Mouse (Mus musculus) lung, adult 18-20 months (tissue): Measurements from ENCODE around the gene Gm826.
A peak's percentile ranks its signal among the peaks of the same experiment; 100 is the strongest.

Source experiments
- DNase-seq, 2 experiments: peaks; one replicate each; pipeline ENCODE4 v3.0.0; 2022; ENCODE audit warnings: mixed read lengths in 2 of 2

Gene Gm826

GRCm38 (mm10) chr2:160353581-160353980, 19.6 kb upstream of the Gm826 start:
- peak; percentile 13 to 38 for DNase-seq

DNA sequence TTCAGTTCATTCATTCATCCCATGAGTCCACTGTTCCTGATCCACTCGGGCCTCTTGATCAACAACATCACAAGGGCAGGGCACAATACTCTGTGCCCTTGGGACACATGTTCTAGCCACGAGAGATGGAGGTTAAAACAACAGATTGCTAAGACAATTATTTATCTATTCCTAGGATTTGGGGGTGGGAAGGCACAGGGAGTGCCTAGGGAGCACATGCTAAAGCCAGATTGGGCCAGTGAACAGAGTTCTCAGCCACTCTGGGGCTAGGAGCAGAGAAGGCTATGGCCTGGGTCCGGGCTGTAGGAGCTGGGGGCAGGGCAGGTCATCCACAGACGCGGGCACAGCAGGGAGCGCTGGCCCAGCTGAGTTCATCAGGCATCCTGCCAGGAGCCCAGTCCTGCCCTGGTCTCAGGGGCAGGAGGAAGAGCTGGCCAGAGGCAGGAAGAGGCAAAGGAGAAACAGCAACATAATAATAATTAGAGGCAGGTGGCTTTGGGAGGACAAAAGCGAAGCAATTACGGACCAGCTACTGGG, 17.1 kb upstream of the Gm826 start:
- peak; percentile 17 to 25 for DNase-seq

DNA sequence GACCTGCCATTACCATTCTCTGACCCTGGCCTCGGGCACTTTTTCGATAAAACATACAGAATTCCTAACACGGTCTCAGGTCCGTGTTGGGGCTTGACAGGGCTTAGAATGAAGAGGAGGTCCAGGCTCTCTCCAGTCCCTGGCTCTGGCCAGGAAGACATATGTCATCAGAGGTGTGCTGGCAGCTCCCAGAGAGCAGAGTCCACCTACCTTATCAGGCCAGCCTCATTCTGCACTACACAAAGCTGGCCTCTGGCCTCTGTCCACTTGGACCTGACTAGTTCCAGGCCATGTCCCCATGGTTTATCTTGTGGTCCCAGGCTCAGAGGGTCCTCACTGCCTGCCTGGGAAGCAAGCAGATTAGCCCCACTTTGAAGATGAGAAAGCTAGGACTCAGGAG, 15.6 kb upstream of the Gm826 start:
- DNase-seq, result no peak

DNA sequence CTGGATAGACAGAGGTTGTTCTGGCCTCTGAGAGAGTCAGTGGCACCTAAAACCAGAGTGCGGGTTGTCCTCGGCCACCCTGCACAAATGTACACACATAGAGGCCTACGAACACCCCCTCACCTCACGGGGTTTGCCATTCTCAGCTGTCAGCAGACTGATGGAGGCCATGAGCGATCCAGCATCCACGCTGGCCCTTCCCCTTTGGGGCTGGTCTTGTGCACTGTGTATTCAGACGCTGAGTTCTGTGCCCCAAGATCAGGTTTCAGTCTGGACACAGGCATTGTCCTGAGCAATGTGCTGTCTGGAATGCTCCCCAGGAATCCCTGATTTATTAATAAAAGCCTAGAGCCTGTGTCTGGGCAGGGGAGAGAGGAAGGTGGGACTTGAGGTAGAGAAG, 14.8 kb upstream of the Gm826 start:
- no peak for DNase-seq

GRCm38 (mm10) chr2:160348072-160348604, 14.2 kb upstream of the Gm826 start:
- no peak for DNase-seq

- DNase-seq, result no peak
Observed at GRCm38 (mm10) chr2:160345644-160346043, 11.7 kb upstream of the Gm826 start.

- no peak for DNase-seq
Observed at GRCm38 (mm10) chr2:160340121-160340520, 6.2 kb upstream of the Gm826 start.

DNA sequence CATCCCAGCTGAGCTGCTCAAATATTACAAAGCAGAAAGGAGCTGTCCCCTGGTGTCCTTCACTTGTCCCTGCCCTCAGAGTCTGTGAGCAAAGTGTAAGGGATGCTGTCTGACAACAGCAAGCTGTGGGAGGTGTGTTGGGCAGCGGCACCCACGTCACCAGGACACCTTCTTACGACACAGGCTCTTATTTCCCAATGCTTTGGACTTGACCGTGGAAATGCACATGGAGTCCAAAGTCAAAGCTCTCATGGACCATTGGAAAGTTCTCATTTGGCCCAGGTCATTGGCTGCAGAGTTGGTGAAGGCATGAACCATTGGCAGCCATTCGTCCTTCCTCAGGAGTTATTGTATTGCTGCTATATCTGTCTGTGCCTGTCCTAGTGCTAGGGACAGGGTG, 5.6 kb upstream of the Gm826 start:
- no peak for DNase-seq

- no peak for DNase-seq
Observed at GRCm38 (mm10) chr2:160336053-160336452, 2.1 kb upstream of the Gm826 start.

DNA sequence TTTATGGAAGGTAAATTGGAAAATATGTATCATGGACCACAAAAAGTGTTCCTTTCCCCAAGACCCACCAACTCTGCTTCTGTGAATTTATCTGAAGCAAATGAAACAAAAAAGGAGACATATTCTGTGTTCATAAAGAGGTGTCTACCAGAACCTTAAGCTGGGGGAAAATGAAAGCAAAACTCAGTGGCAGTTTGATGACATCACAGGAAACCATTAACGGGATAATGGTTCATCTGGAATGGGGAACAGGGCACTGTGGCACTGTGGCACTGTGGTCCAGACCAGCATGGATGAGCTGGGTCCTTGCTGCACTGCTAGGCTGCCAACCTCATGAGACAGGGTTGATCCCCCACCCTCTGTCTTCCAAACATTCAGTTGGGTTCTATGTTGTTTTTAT, 1.1 kb upstream of the Gm826 start:
- peak in 1 of 2 experiments; percentile 24 for DNase-seq

DNA sequence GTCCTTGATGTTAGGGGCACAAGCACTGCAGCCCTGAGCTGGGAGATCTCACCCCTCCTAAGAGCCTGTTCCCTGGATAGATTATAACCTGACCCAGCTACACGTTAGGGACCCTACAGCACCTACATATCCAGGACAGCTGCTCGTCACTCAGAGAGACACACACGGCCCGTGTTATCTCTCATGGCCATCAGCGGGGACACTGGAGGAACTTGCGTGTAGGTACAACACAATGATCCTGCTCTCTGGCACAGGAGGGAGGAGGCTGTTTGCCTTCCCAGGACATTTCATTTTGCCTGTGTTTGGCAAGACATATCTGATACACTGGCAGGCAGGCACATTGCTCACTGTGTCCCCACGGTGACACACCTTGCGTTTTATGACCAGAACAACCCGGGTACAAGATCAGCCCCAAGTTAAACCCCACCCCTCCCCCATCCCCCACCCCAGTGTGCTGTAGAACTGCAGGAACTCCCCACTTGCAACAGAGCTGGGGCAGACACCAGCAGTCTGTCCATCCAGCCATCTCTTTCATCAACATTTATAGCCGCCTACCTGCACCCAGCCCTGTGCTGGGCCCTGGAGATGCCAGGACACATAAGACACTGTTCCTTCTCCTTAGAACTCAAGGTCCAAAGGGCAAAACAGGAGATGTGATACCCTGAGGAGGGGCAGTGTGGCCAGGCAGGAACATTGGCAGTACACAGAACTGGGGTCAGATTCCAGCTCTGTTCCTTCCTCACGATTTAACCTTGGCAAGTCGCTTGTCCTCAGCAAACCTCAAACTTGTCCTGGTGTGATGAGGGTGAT, 1.2 kb downstream of the Gm826 start:
- no peak for DNase-seq

DNA sequence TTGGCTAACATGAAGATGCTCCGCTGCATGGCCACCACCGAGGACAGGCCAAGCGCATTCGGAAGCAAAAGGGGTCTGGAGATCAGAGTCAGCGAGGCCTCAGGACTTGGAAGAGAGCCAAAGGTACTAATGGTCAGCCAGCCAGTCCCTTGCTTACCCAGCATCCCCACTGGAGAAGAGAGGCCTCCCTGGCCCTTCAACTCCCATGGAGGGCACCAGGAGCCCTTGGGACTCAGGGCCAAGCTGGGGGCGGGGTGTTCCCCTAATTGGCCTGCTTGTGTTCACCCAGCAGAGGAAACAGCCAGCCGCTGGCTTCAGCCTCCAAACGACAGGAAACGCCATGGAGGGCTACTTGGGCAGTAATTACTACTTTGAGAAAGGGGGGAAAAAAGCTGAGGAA, 5.1 kb downstream of the Gm826 start:
- DNase-seq, result peak in 1 of 2 experiments; percentile 4

DNA sequence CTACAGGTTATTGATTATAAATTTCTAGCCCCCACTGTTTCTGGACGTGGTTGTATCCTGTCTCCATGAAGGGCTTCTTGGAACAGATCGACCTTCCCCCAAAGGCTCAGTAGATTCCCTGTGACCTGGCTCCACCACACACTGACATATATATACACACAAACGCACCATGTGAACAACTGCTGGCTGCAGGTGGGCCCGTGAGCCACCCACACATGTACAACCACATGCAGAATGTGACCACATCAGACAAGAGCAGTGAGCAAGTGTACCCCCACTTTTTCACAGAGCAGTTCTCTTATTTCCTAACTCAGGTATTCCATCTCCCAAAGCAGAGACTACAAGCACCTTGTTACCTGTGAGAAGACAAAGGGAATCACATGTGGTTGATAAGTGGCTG, 6.2 kb downstream of the Gm826 start:
- DNase-seq, result no peak

DNA sequence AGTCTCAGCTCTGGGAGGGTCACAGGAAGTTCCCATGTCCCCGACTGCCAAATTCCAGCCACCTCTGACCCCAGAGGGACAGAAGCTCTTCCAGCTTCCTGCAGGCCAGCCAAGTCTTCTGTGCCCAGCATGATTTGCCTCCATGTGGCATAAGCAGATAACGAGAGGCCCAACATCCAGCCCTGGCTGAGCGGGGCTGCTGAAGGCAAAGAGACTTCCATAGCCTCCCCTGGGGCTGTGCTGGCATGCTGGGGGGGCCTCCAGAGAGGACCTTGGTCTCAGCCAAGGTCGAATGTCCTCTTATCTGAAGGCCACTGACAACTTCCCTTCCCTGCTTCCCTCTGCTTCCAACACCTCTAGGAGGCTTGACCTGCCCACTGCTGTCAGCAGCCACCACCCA, 6.8 kb downstream of the Gm826 start:
- peak; percentile 67 to 68 for DNase-seq

GRCm38 (mm10) chr2:160325105-160325644, 8.8 kb downstream of the Gm826 start:
- no peak for DNase-seq

- no peak for DNase-seq
Observed at GRCm38 (mm10) chr2:160321829-160322228, 12.1 kb downstream of the Gm826 start.

DNA sequence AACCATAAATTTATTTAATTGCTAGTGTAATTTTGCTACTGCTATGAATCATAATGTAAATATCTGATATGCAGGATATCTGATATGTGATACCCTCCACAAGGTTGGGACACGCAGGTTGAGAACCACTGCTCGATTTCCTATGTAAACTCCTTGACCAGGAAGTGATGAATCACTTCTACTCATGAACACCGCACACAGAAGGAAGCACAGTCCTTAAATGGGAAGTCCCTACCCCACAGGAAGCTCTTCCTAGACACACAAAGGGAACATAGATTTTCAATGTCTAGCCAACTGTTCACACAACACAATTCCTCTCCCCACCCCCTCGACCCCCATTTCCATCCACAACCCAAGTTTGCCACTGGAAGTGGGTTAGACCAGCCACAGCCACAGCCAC, 15.7 kb downstream of the Gm826 start:
- DNase-seq, result no peak

DNA sequence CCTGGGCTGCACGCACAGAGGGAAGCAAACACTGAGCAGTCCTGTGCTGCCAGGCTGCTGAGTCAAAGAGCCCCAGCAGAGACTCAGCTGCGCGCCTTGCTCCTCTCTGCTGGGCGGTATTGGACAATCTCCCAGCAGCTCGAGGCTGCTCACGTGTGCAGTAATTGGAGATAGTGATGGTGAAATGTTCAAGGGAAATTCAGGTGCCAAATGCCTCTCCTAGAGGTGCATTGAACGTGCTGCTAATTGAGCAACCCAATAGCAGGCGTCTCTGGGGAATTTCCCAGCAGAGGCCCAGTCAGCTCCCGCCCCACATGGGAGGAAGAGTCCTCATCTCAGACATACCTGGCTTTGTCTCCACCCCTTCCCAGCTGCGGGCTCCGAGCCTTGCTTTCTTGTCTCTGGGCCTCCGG, 20.4 kb downstream of the Gm826 start:
- DNase-seq, result peak in 1 of 2 experiments; percentile 13

DNA sequence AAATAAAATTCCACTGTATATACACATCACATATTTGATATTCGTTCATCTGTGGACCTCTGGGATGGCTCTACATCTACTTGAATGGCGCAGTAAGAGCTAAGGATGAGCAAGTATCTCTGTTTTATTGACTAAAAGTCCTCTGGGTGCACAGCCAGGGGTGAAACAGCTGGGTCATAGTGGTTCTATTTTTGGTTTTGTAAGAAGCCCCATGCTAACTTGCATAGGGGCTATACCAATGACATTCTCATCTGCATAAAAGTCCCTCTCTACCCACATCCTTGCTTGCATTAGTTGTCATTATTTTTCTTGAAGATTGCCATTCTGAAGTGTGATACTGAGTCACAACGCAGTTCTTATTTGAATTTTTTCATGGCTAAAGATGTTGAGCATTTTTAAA, 28.9 kb downstream of the Gm826 start:
- no peak for DNase-seq

- DNase-seq, result peak in 1 of 2 experiments; percentile 3
Observed at GRCm38 (mm10) chr2:160303992-160304391, 30.0 kb downstream of the Gm826 start.

GRCm38 (mm10) chr2:160302013-160302412, 31.9 kb downstream of the Gm826 start:
- DNase-seq, result no peak

DNA sequence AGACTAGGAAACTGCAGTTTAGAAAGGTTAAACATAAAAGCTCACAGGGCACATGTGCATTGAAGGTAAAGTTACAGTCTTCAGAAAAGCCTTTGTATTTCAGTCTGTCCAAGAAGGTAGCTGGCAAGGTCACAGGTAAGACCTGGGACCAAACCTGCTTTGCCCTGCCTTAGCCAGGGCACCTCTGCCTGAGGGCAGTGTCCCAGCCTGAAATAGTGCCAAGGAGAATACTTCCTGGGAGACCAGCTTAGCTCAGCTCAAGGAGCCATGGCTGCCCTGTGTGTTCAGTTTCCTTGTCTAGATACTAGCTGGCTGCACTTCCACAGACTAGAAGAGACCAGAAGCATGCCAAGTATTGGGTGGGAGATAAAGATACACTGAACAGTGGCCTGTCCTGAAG, 35.4 kb downstream of the Gm826 start:
- no peak for DNase-seq

GRCm38 (mm10) chr2:160288538-160289151, 45.3 kb downstream of the Gm826 start:
- DNase-seq, result no peak
